Mouse (Mus musculus) lung, embryonic 15.5 days (tissue): ENCODE data around the gene Tnfrsf19. TPM values are rescaled to one million over a fixed set of nuclear protein-coding genes. Genes with fewer than 3 reads are reported as not detected.

Experiments used
- ATAC-seq: fragments of 200-750 bp; cut with Nextera tagmentation; 2 replicates; pipeline ENCODE4 v1.8.0; 2017; ENCODE audit warnings: moderate number of reproducible peaks, borderline replicate concordance; ENCODE audit not compliant: low FRiP score, low TSS enrichment; ENCODE audit errors: extremely low read depth
- H3K27ac ChIP-seq: fragments of 300-500 bp; sonication (generic); 2 replicates; pipeline ENCODE4 v1.5.1; 2015; ENCODE audit warnings: moderate library complexity, mild to moderate bottlenecking, inconsistent platforms
- H3K27me3 ChIP-seq: fragments of 300-500 bp; sonication (generic); 2 replicates; pipeline ENCODE4 v1.6.1; 2015; ENCODE audit warnings: inconsistent platforms
- H3K36me3 ChIP-seq: fragments of 300-500 bp; sonication (generic); 2 replicates; pipeline ENCODE4 v1.6.1; 2015; ENCODE audit warnings: inconsistent platforms
- H3K4me1 ChIP-seq: fragments of 300-500 bp; sonication (generic); 2 replicates; pipeline ENCODE4 v1.6.1; 2015; ENCODE audit warnings: inconsistent platforms
- H3K4me2 ChIP-seq: fragments of 300-500 bp; sonication (generic); 2 replicates; pipeline ENCODE4 v1.6.1; 2015; ENCODE audit warnings: inconsistent platforms, mild to moderate bottlenecking, moderate library complexity
- H3K4me3 ChIP-seq: fragments of 300-500 bp; sonication (generic); 2 replicates; pipeline ENCODE4 v1.5.1; 2015; ENCODE audit warnings: mild to moderate bottlenecking, inconsistent platforms
- H3K9ac ChIP-seq: fragments of 300-500 bp; sonication (generic); 2 replicates; pipeline ENCODE4 v1.6.1; 2015; ENCODE audit warnings: inconsistent platforms
- H3K9me3 ChIP-seq: fragments of 300-500 bp; sonication (generic); 2 replicates; pipeline ENCODE4 v1.6.1; 2016; ENCODE audit warnings: inconsistent platforms
- WGBS: fragments of 180-500 bp; shearing (Covaris S2); methylation state at CpG from one replicate; pipeline ENCODE4 v1.1.7; 2015; 5-methylcytosine and 5-hydroxymethylcytosine counted together
- polyA plus RNA-seq: library from polyadenylated mRNA; unstranded; fragments of >200 nt; fragmentation: Nextera tagmentation; extraction: Ambion mirVana; gene quantifications from 2 replicates; pipeline ENCODE4 v1.2.1, GENCODE M21; 2015

The Tnfrsf19 gene
- polyA plus RNA-seq, 1 experiment from 2014 or later = 96.5 TPM

- WGBS = 70% methylated on average over 5 of the region's 5 CpGs
- H3K4me2 ChIP-seq = no peak overlapping the region
- H3K27me3 ChIP-seq = no peaks in the 10 kb centered on the region
- no peak overlapping the region for H3K4me3 ChIP-seq
- H3K27ac ChIP-seq = no peak overlapping the region
- no peak for ATAC-seq
- no peaks in the 10 kb centered on the region for H3K9me3 ChIP-seq
- H3K4me1 ChIP-seq = peaks cover 41% of the 10 kb centered on the region
- H3K9ac ChIP-seq = no peak overlapping the region
- H3K36me3 ChIP-seq = no peaks in the 10 kb centered on the region
These were observed 59.4 kb downstream of the Tnfrsf19 start for GRCm38 (mm10) chr14:60986926-60987325.

GRCm38 (mm10) chr14:60985077-60985476 is 61.2 kb downstream of the Tnfrsf19 start:
- 13% methylated on average over 4 of the region's 4 CpGs for WGBS
- no peaks in the 10 kb centered on the region for H3K9me3 ChIP-seq
- H3K4me1 ChIP-seq = peaks cover 46% of the 10 kb centered on the region
- ATAC-seq = no peak
- H3K27me3 ChIP-seq = no peaks in the 10 kb centered on the region
- no peak overlapping the region for H3K4me3 ChIP-seq
- peak overlapping the region; percentile 62 for H3K27ac ChIP-seq
- no peaks in the 10 kb centered on the region for H3K36me3 ChIP-seq
- 0 out of 2 replicates have a peak overlapping the region, but pooled peaks have one; percentile 20 for H3K9ac ChIP-seq
- H3K4me2 ChIP-seq = no peak overlapping the region

- 29% methylated on average over 6 of the region's 6 CpGs for WGBS
- peak overlapping the region; percentile 62 for H3K27ac ChIP-seq
- no peaks in the 10 kb centered on the region for H3K27me3 ChIP-seq
- H3K36me3 ChIP-seq = no peaks in the 10 kb centered on the region
- H3K9ac ChIP-seq = no peak overlapping the region
- no peaks in the 10 kb centered on the region for H3K9me3 ChIP-seq
- peak; percentile 17; the same call in 1 of the 2 replicates for ATAC-seq
- H3K4me1 ChIP-seq = peaks cover 50% of the 10 kb centered on the region
- H3K4me2 ChIP-seq = no peak overlapping the region
- H3K4me3 ChIP-seq = no peak overlapping the region
These were observed 62.0 kb downstream of the Tnfrsf19 start for GRCm38 (mm10) chr14:60984266-60984665.

GRCm38 (mm10) chr14:60982126-60982525 is 64.2 kb downstream of the Tnfrsf19 start:
- H3K9me3 ChIP-seq = no peaks in the 10 kb centered on the region
- H3K9ac ChIP-seq = no peak overlapping the region
- no peak overlapping the region for H3K4me3 ChIP-seq
- no peak for ATAC-seq
- H3K27me3 ChIP-seq = no peaks in the 10 kb centered on the region
- peaks cover 38% of the 10 kb centered on the region for H3K4me1 ChIP-seq
- H3K27ac ChIP-seq = no peak overlapping the region
- H3K36me3 ChIP-seq = no peaks in the 10 kb centered on the region
- no peak overlapping the region for H3K4me2 ChIP-seq

- WGBS = 65% methylated on average over 5 of the region's 5 CpGs
- Histone ChIP-seq H3K9ac (no peak overlapping the region), H3K4me2 (no peak overlapping the region), H3K9me3 (no peaks in the 10 kb centered on the region), H3K4me1 (peaks cover 34% of the 10 kb centered on the region), H3K27ac (peak overlapping the region; percentile 61), H3K36me3 (no peaks in the 10 kb centered on the region), H3K27me3 (no peaks in the 10 kb centered on the region), H3K4me3 (no peak overlapping the region)
- no peak for ATAC-seq
These were observed 65.9 kb downstream of the Tnfrsf19 start for GRCm38 (mm10) chr14:60980244-60980887.

- no peak overlapping the region for H3K27ac ChIP-seq
- no peak overlapping the region for H3K4me2 ChIP-seq
- H3K4me3 ChIP-seq = no peak overlapping the region
- no peaks in the 10 kb centered on the region for H3K9me3 ChIP-seq
- H3K27me3 ChIP-seq = no peaks in the 10 kb centered on the region
- WGBS = 63% methylated on average over 6 of the region's 6 CpGs
- peaks cover 11% of the 10 kb centered on the region for H3K36me3 ChIP-seq
- H3K4me1 ChIP-seq = peaks cover 12% of the 10 kb centered on the region
- no peak for ATAC-seq
- no peak overlapping the region for H3K9ac ChIP-seq
These were observed 68.2 kb downstream of the Tnfrsf19 start for GRCm38 (mm10) chr14:60978129-60978528.

- H3K27me3 ChIP-seq = no peaks in the 10 kb centered on the region
- H3K4me1 ChIP-seq = peaks cover 12% of the 10 kb centered on the region
- no peak for ATAC-seq
- no peak overlapping the region for H3K27ac ChIP-seq
- H3K9ac ChIP-seq = no peak overlapping the region
- H3K4me2 ChIP-seq = no peak overlapping the region
- peaks cover 28% of the 10 kb centered on the region for H3K36me3 ChIP-seq
- WGBS = 68% methylated on average over 3 of the region's 3 CpGs
- H3K9me3 ChIP-seq = no peaks in the 10 kb centered on the region
- no peak overlapping the region for H3K4me3 ChIP-seq
These were observed 70.1 kb downstream of the Tnfrsf19 start for GRCm38 (mm10) chr14:60976231-60976630.

GRCm38 (mm10) chr14:60975736-60976135 is 70.6 kb downstream of the Tnfrsf19 start:
- no peak overlapping the region for H3K27ac ChIP-seq
- no peaks in the 10 kb centered on the region for H3K27me3 ChIP-seq
- 77% methylated on average over 3 of the region's 3 CpGs for WGBS
- ATAC-seq = no peak
- H3K9ac ChIP-seq = no peak overlapping the region
- H3K4me1 ChIP-seq = peaks cover 8% of the 10 kb centered on the region
- peaks cover 29% of the 10 kb centered on the region for H3K36me3 ChIP-seq
- H3K9me3 ChIP-seq = no peaks in the 10 kb centered on the region
- no peak overlapping the region for H3K4me2 ChIP-seq
- H3K4me3 ChIP-seq = no peak overlapping the region

- Histone ChIP-seq H3K4me3 (no peak overlapping the region), H3K27ac (no peak overlapping the region), H3K36me3 (peaks cover 55% of the 10 kb centered on the region), H3K9me3 (no peaks in the 10 kb centered on the region), H3K9ac (no peak overlapping the region), H3K27me3 (no peaks in the 10 kb centered on the region), H3K4me2 (no peak overlapping the region), H3K4me1 (no peaks in the 10 kb centered on the region)
- WGBS = 90% methylated on average over 9 of the region's 9 CpGs
- no peak for ATAC-seq
These were observed 75.3 kb downstream of the Tnfrsf19 start for GRCm38 (mm10) chr14:60970961-60971360.

GRCm38 (mm10) chr14:60966061-60966460 is 80.2 kb downstream of the Tnfrsf19 start:
- Histone ChIP-seq H3K27ac (no peak overlapping the region), H3K36me3 (peaks cover 48% of the 10 kb centered on the region)
- 85% methylated on average over 4 of the region's 4 CpGs for WGBS

GRCm38 (mm10) chr14:60964016-60964810 is 82.1 kb downstream of the Tnfrsf19 start:
- no peak for ATAC-seq
- H3K9me3 ChIP-seq = no peaks in the 10 kb centered on the region
- no peak overlapping the region for H3K27ac ChIP-seq
- no peaks in the 10 kb centered on the region for H3K27me3 ChIP-seq
- no peak overlapping the region for H3K4me2 ChIP-seq
- peaks cover 37% of the 10 kb centered on the region for H3K36me3 ChIP-seq
- no peak overlapping the region for H3K4me3 ChIP-seq
- no peaks in the 10 kb centered on the region for H3K4me1 ChIP-seq
- 82% methylated on average over 7 of the region's 7 CpGs for WGBS
- H3K9ac ChIP-seq = no peak overlapping the region

More at GRCm38 (mm10) chr14:60966061-60966460, 80.2 kb downstream of the Tnfrsf19 start:
- Histone ChIP-seq H3K9ac (no peak overlapping the region), H3K27me3 (no peaks in the 10 kb centered on the region), H3K4me2 (no peak overlapping the region), H3K9me3 (no peaks in the 10 kb centered on the region), H3K4me3 (no peak overlapping the region), H3K4me1 (no peaks in the 10 kb centered on the region)
- no peak for ATAC-seq

GRCm38 (mm10) chr14:60957611-60958157 is 88.6 kb downstream of the Tnfrsf19 start:
- ATAC-seq = no peak
- no peak overlapping the region for H3K9ac ChIP-seq
- 0 out of 2 replicates have a peak, but pooled peaks cover 3% of the 10 kb centered on the region for H3K9me3 ChIP-seq
- H3K4me2 ChIP-seq = no peak overlapping the region
- no peak overlapping the region for H3K4me3 ChIP-seq
- no peaks in the 10 kb centered on the region for H3K36me3 ChIP-seq
- no peaks in the 10 kb centered on the region for H3K27me3 ChIP-seq
- no peaks in the 10 kb centered on the region for H3K4me1 ChIP-seq
- no peak overlapping the region for H3K27ac ChIP-seq
